Mouse (Mus musculus): ENCODE measurements at regions not wholly inside any gene's neighbourhood (a gene's known extent, or its start where the extent isn't known, plus 50 kb on each side); places are given as distances from the start of the nearest gene placed in this dataset. TPM values are rescaled to one million over a fixed set of nuclear protein-coding genes. Genes with fewer than 3 reads are reported as not detected.

- intact Hi-C loops (cut with DNase I): loop anchor here (10.0 kb wide), 1 partner anchor 939 kb away; the partner anchor contains the start of gene Smim15
Observed at GRCm38 (mm10) chr13:107105510-107105909, 83.6 kb upstream of the Kif2a start.

GRCm38 (mm10) chr13:107101598-107101997, 79.7 kb upstream of the Kif2a start:
- peak; percentile 72 to 79 for DNase-seq (ENCODE audit: low spot score in 2 of 2)
- intact Hi-C loops (cut with DNase I): loop anchor here (5.0 to 10.0 kb wide), 3 partner anchors 79 to 943 kb away; partner anchors contain the start of genes Kif2a and Smim15

More at GRCm38 (mm10) chr13:107105510-107105909, 83.6 kb upstream of the Kif2a start:
- DNase-seq (ENCODE audit: low spot score in 2 of 2): no peak

- no peak for DNase-seq (ENCODE audit: low spot score in 2 of 2)
Observed at GRCm38 (mm10) chr13:107100852-107101325, 79.0 kb upstream of the Kif2a start.

GRCm38 (mm10) chr13:107100116-107100515, 78.2 kb upstream of the Kif2a start:
- no peak for DNase-seq (ENCODE audit: low spot score in 2 of 2)
- intact Hi-C loops (cut with DNase I): loop anchor here (5.0 to 10.0 kb wide), 3 partner anchors 78 to 945 kb away; partner anchors contain the start of genes Kif2a and Smim15

More at GRCm38 (mm10) chr13:107100852-107101325, 79.0 kb upstream of the Kif2a start:
- intact Hi-C loops (cut with DNase I): loop anchor here (5.0 to 10.0 kb wide), 3 partner anchors 79 to 944 kb away; partner anchors contain the start of genes Kif2a and Smim15

GRCm38 (mm10) chr13:107097005-107097404, 75.1 kb upstream of the Kif2a start:
- intact Hi-C loops (cut with DNase I): no loop called here
- no peak for DNase-seq (ENCODE audit: low spot score in 2 of 2)

- intact Hi-C loops (cut with DNase I): no loop called here
- no peak for DNase-seq (ENCODE audit: low spot score in 2 of 2)
Observed at GRCm38 (mm10) chr13:107094976-107095716, 73.2 kb upstream of the Kif2a start.

GRCm38 (mm10) chr13:107094487-107094886, 72.6 kb upstream of the Kif2a start:
- intact Hi-C loops (cut with DNase I): no loop called here
- DNase-seq (ENCODE audit: low spot score in 2 of 2): no peak

GRCm38 (mm10) chr13:107093683-107094082, 71.8 kb upstream of the Kif2a start:
- no peak for DNase-seq (ENCODE audit: low spot score in 2 of 2)
- intact Hi-C loops (cut with DNase I): no loop called here

GRCm38 (mm10) chr13:107088198-107088597, 66.3 kb upstream of the Kif2a start:
- no peak for DNase-seq (ENCODE audit: low spot score in 2 of 2)

GRCm38 (mm10) chr13:107087355-107087754, 65.4 kb upstream of the Kif2a start:
- no peak for DNase-seq (ENCODE audit: low spot score in 2 of 2)
- intact Hi-C loops (cut with DNase I): no loop called here

More at GRCm38 (mm10) chr13:107088198-107088597, 66.3 kb upstream of the Kif2a start:
- intact Hi-C loops (cut with DNase I): no loop called here

- DNase-seq (ENCODE audit: low spot score in 2 of 2): no peak
- intact Hi-C loops (cut with DNase I): no loop called here
Observed at GRCm38 (mm10) chr13:107078085-107078484, 56.2 kb upstream of the Kif2a start.

GRCm38 (mm10) chr13:107074917-107075316, 53.0 kb upstream of the Kif2a start:
- intact Hi-C loops (cut with DNase I): no loop called here
- DNase-seq (ENCODE audit: low spot score in 2 of 2): no peak

GRCm38 (mm10) chr13:107073039-107073620, 51.2 kb upstream of the Kif2a start:
- peak; percentile 27 to 32 for DNase-seq (ENCODE audit: low spot score in 2 of 2)
- intact Hi-C loops (cut with DNase I): no loop called here

- intact Hi-C loops (cut with DNase I): no loop called here
- peak in 1 of 2 experiments; percentile 12 for DNase-seq (ENCODE audit: low spot score in 2 of 2)
Observed at GRCm38 (mm10) chr13:107072345-107073038, 50.6 kb upstream of the Kif2a start.

Small RNAs in the stretch of these regions (microRNA-seq; reads per million reads assigned to microRNA genes)
- not detected for gene Gm22118

Data from left cerebral cortex, postnatal 36 days (tissue).